Mouse (Mus musculus) cortical plate, adult 2 months (tissue): ENCODE results near the gene Tmem9.

Source experiments
- CTCF ChIP-seq: fragments of 200-500 bp; IDR thresholded peaks from 2 replicates; pipeline ENCODE4 v1.5.1; 2011; ENCODE audit warnings: mild to moderate bottlenecking, control low read depth, low read length; ENCODE audit not compliant: insufficient read depth; ENCODE audit errors: extremely low read depth
- POLR2A ChIP-seq: fragments of 200-500 bp; IDR thresholded peaks from 2 replicates; pipeline ENCODE4 v1.6.1; 2011; ENCODE audit warnings: mild to moderate bottlenecking, low read length, control low read depth; ENCODE audit not compliant: insufficient read depth; ENCODE audit errors: extremely low read depth

DNA sequence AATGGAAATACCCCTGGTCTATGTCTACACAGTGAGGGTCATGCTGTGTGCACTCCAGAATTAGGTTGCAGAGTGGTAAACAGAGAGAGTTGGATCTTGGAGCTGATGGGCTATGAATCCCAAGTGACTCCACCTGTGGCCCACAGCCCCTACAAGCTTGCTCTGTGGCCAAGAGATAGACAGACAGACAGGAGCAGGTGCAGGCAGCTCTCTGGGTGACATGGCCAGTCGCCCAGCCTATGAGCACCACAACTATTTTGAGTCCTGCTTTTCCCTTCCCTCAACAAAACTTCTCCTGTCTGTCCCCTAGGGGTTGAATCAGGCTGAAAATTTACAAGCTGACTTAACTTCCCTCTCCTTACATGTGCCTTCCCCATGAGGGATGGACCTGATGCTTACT, 58.7 kb downstream of the Tmem9 start:
- TF ChIP-seq CTCF (no peak), POLR2A (no peak)
